Mouse (Mus musculus) stomach, embryonic 14.5 days (tissue): ENCODE results near the gene Dennd6a. TPM values are rescaled to one million over a fixed set of nuclear protein-coding genes. Genes with fewer than 3 reads are reported as not detected.

ENCODE experiments used
- ATAC-seq: fragments of 200-750 bp; cut with Nextera tagmentation; 2 replicates; pipeline ENCODE4 v1.8.0; 2017; ENCODE audit warnings: low read depth, moderate TSS enrichment; ENCODE audit not compliant: insufficient number of reproducible peaks, insufficient read depth, low FRiP score
- H3K27ac ChIP-seq: fragments of 300-500 bp; sonication (generic); 2 replicates; pipeline ENCODE4 v1.5.1; 2014; ENCODE audit warnings: mild to moderate bottlenecking, low read length, moderate library complexity, mixed read lengths
- H3K27me3 ChIP-seq: fragments of 300-500 bp; sonication (generic); 2 replicates; pipeline ENCODE4 v1.6.1; 2014; ENCODE audit warnings: low read length, control low read depth, mixed read lengths; ENCODE audit not compliant: control insufficient read depth, insufficient read depth
- H3K36me3 ChIP-seq: fragments of 300-500 bp; sonication (generic); 2 replicates; pipeline ENCODE4 v1.6.1; 2014; ENCODE audit warnings: mild to moderate bottlenecking, control low read depth, low read length, moderate library complexity, mixed read lengths; ENCODE audit not compliant: control insufficient read depth, insufficient read depth
- H3K4me1 ChIP-seq: fragments of 300-500 bp; sonication (generic); 2 replicates; pipeline ENCODE4 v1.6.1; 2014; ENCODE audit warnings: low read length, control low read depth, mixed read lengths; ENCODE audit not compliant: control insufficient read depth, insufficient read depth
- H3K4me2 ChIP-seq: fragments of 300-500 bp; sonication (generic); replicated peaks from 2 replicates; pipeline ENCODE4 v1.6.1; 2014; ENCODE audit warnings: low read depth, low read length, control low read depth
- H3K4me3 ChIP-seq: fragments of 300-500 bp; sonication (generic); 2 replicates; pipeline ENCODE4 v1.5.1; 2014; ENCODE audit warnings: low read depth, low read length, control low read depth
- H3K9ac ChIP-seq: fragments of 300-500 bp; sonication (generic); replicated peaks from 2 replicates; pipeline ENCODE4 v1.6.1; 2014; ENCODE audit warnings: low read depth, mild to moderate bottlenecking, control low read depth, low read length, moderate library complexity, mixed read lengths
- H3K9me3 ChIP-seq: fragments of 300-500 bp; sonication (generic); 2 replicates; pipeline ENCODE4 v1.6.1; 2016; ENCODE audit warnings: low read depth, low read length, control low read depth; ENCODE audit not compliant: control insufficient read depth
- WGBS: fragments of 180-500 bp; shearing (Covaris S2); extraction: QIAGEN DNeasy Blood & Tissue Kit; methylation state at CpG from one replicate; pipeline ENCODE4 v1.1.7; 2014; 5-methylcytosine and 5-hydroxymethylcytosine counted together
- polyA plus RNA-seq: library from polyadenylated mRNA; unstranded; fragments of >200 nt; fragmentation: Nextera tagmentation; extraction: Ambion mirVana; gene quantifications from 2 replicates; pipeline ENCODE4 v1.2.1, GENCODE M21; 2014

The Dennd6a gene
- polyA plus RNA-seq, 1 experiment from 2014 or later, result 43.0 TPM

DNA sequence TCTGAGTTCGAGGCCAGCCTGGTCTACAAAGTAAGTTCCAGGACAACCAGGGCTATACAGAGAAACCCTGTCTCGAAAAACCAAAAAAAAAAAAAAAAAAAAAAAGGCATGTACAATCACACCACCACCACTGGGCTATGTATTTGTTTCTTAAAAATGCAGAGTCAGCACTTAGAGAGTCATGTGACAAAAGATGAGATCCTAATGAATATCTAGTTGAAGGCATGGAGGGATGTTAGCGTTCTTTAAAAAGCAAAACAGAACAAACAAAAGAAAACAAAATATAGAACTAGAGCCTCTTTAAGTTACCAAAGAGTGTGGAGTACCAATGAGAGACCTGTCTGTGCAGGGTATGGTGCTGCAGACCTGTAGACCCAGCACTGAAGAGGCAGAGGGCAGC, 10.0 kb downstream of the Dennd6a start:
- H3K27ac ChIP-seq, result no peak overlapping the region
- H3K4me3 ChIP-seq, result no peak overlapping the region
- H3K4me1 ChIP-seq, result 0 out of 2 replicates have a peak, but pooled peaks cover 2% of the 10 kb centered on the region
- H3K9ac ChIP-seq, result no peak overlapping the region
- no peak overlapping the region for H3K4me2 ChIP-seq
- no peaks in the 10 kb centered on the region for H3K27me3 ChIP-seq
- no peak for ATAC-seq
- no peaks in the 10 kb centered on the region for H3K9me3 ChIP-seq
- peaks cover 3% of the 10 kb centered on the region; the same call in 1 of the 2 replicates for H3K36me3 ChIP-seq
- WGBS, result 84% methylated on average over 3 of the region's 3 CpGs

DNA sequence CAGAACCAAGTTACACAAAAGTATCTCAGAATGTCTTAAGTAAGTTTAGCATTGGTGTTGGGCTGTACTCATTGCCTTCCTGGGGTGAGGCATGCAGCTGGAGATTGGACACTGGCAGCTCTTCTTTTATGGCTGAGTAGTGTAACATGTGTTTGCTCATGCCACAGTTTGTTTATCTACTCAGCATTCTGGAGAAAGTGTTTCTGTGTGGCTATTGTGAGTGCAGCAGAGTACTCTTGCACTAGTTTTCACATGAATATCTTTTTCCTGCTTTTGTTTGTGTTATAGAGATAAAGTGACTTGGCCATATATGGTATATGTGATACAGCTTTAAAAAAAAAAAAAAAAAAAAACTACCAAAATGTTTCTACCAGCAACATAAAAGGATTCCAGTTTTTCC, 13.5 kb downstream of the Dennd6a start:
- no peak for ATAC-seq
- H3K27ac ChIP-seq, result peak overlapping the region; percentile 1; the same call in 1 of the 2 replicates
- no peaks in the 10 kb centered on the region for H3K9me3 ChIP-seq
- H3K4me2 ChIP-seq, result no peak overlapping the region
- H3K9ac ChIP-seq, result no peak overlapping the region
- 0 out of 2 replicates have a peak, but pooled peaks cover 2% of the 10 kb centered on the region for H3K4me1 ChIP-seq
- peaks cover under 1% of the 10 kb centered on the region; the same call in 1 of the 2 replicates for H3K36me3 ChIP-seq
- no peaks in the 10 kb centered on the region for H3K27me3 ChIP-seq
- no peak overlapping the region for H3K4me3 ChIP-seq

DNA sequence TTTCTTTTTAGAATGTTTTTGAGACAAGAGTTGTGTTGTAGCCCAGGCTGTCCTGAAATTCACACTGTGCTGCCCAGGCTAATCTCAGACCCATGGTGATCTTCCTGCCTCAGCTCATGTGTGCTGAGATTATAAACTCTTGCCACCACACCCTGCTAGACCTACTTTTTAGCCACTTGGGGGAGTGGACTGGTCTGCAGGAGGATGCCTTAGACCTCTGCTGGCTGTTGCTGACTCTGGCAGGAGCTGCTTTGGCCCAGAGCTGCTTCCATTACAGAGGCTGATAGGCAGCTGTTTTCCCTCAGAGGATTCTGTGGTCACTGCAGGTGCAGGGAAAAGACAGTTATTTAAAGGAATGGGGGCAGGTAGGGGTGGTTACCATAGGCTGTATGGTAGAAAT, 17.7 kb downstream of the Dennd6a start:
- Histone ChIP-seq H3K27me3 (no peaks in the 10 kb centered on the region), H3K9ac (no peak overlapping the region)

DNA sequence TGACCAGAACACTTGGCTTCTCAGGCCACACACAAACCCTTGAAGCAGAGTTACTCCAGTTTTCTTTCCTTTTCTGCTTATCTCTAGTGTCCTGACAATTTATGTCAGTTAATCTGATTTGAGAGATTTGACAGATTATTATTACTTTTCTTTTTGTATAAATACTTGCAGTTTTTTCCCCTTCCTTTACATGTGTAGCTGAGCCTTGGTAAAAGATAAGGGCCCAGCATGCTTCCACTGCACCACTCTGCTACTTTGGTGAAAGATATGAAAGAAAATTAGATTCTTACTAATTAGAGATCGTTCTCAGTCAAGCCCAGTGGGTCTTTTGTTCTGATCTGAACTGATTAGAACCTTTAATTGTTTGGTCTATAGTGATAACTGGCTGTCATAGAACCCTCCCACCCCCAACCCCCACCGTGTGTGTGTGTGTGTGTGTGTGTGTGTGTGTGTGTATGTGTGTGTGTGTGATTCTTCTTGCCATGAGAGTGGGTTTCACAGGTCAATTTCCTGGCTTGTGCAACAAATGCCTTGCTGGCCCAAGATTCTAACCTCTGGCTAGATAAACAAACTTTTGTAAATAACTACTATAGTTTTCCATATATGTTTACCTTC, 19.7 kb downstream of the Dennd6a start:
- H3K4me3 ChIP-seq, result no peak overlapping the region
- no peak for ATAC-seq
- no peak overlapping the region for H3K9ac ChIP-seq
- 41% methylated on average over 2 of the region's 2 CpGs for WGBS
- H3K27me3 ChIP-seq, result no peaks in the 10 kb centered on the region
- peaks cover 9% of the 10 kb centered on the region for H3K36me3 ChIP-seq
- no peak overlapping the region for H3K27ac ChIP-seq
- H3K9me3 ChIP-seq, result no peaks in the 10 kb centered on the region; the same call in 1 of the 2 replicates
- no peaks in the 10 kb centered on the region for H3K4me1 ChIP-seq
- H3K4me2 ChIP-seq, result no peak overlapping the region

More for the DNA sequence above, 17.7 kb downstream of the Dennd6a start:
- H3K27ac ChIP-seq, result no peak overlapping the region
- H3K36me3 ChIP-seq, result peaks cover 3% of the 10 kb centered on the region; the same call in 1 of the 2 replicates
- ATAC-seq, result no peak
- no peak overlapping the region for H3K4me3 ChIP-seq
- no peak overlapping the region for H3K4me2 ChIP-seq
- 0 out of 2 replicates have a peak, but pooled peaks cover 1% of the 10 kb centered on the region for H3K4me1 ChIP-seq
- no peaks in the 10 kb centered on the region for H3K9me3 ChIP-seq

DNA sequence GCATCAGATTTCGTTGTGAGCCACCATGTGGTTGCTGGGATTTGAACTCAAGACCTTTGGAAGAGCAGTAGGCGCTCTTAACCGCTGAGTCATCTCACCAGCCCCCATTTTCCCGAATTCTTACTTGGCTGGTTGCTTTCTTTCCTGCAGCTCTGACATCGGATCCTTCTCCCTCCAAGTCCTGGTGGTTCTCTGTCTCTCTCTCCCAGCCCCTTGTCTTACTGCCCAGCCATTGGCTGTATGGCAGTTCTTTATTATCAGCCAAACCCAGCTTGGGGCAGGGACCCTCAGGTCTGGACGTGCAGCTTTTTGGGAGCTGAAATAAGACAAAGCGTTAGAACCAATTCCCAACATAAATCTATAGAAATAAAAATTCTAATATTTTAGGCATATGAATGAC, 21.5 kb downstream of the Dennd6a start:
- H3K36me3 ChIP-seq, result peaks cover 15% of the 10 kb centered on the region
- H3K9ac ChIP-seq, result no peak overlapping the region
- no peak overlapping the region for H3K27ac ChIP-seq
- ATAC-seq, result no peak
- WGBS, result 86% methylated on average over 7 of the region's 7 CpGs
- no peaks in the 10 kb centered on the region for H3K4me1 ChIP-seq
- H3K4me3 ChIP-seq, result no peak overlapping the region
- no peak overlapping the region for H3K4me2 ChIP-seq
- no peaks in the 10 kb centered on the region for H3K27me3 ChIP-seq
- no peaks in the 10 kb centered on the region; the same call in 1 of the 2 replicates for H3K9me3 ChIP-seq

DNA sequence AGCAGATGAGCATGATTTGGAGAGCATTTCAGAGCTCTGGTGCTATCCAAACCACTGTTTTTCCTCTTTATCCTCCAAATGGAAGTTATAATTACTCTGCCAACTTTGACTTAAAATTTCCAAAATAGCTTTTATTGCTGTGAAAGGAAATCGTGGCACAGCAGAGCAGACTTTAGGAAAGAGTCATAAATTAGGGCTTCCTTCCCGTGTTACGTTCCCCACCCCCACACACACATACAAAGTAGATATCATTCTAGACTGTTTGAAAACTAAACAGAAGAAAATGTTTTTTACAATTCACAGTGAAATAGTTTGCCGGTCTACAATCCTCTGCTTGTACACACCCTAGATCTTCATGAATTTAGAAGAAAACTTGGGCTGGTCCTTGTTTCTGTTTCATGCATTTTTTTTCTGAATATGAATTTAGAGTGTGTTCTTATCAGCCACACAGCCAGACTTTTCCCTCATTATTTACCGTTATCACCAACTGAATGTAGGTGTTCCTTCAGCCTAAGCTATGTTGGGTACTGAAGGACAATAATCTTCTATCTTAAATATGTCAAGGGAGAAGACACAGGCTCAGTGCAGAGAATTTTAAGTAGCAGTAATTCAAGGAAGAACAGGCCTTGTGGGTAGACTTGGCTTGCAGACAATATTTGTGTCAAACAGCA, 22.2 kb downstream of the Dennd6a start:
- H3K4me1 ChIP-seq, result no peaks in the 10 kb centered on the region
- H3K4me2 ChIP-seq, result no peak overlapping the region
- no peaks in the 10 kb centered on the region for H3K27me3 ChIP-seq
- H3K9me3 ChIP-seq, result no peaks in the 10 kb centered on the region; the same call in 1 of the 2 replicates
- no peak overlapping the region for H3K4me3 ChIP-seq
- no peak overlapping the region for H3K27ac ChIP-seq
- peaks cover 18% of the 10 kb centered on the region for H3K36me3 ChIP-seq
- no peak for ATAC-seq
- H3K9ac ChIP-seq, result no peak overlapping the region
- WGBS, result 67% methylated on average over 5 of the region's 5 CpGs

DNA sequence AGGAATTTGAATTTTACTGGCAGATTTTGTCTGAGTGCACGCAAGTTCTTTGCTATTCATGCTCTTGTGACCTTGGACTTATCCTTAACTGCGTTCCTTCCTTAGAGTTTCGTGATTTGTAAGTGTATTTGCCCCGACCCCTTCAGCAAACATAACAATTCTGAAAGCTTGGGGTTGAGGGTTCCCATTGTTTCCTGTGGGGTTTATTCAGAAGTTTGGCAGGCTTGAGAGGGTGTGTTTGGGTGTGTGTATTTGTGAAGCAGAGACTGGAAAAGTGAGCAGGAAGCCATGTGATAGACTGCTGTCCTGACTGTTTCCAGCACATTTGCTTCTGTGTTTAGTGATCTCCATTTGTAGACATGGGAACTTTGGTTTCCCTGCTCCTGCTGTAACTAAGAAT, 31.7 kb downstream of the Dennd6a start:
- Histone ChIP-seq H3K4me3 (no peak overlapping the region), H3K4me2 (no peak overlapping the region), H3K9ac (no peak overlapping the region), H3K4me1 (no peaks in the 10 kb centered on the region), H3K9me3 (no peaks in the 10 kb centered on the region), H3K27ac (peak overlapping the region; percentile 39; the same call in 1 of the 2 replicates), H3K27me3 (no peaks in the 10 kb centered on the region), H3K36me3 (peaks cover 53% of the 10 kb centered on the region)
- peak; percentile 61 for ATAC-seq
- 61% methylated on average over 4 of the region's 4 CpGs for WGBS

DNA sequence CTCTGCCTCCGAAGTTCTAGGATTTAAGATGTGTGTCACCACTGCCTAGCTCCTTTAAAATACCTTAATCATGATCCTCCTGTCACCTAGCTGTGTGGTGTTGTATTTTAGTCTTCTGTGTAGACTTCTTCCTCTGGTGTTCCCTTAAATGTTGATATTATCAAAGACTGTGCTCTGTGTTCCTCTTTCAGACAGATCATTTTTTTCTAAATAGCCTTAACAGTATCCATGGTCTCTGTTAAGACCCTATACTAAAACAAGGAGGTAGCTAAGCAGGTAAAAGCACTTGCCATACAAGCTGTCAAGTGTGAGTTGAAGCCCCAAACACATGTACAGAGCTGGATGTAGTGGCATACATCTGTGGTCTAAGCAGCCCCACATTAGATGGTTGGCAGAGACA, 36.0 kb downstream of the Dennd6a start:
- ATAC-seq, result no peak
- Histone ChIP-seq H3K9ac (no peak overlapping the region), H3K4me1 (no peaks in the 10 kb centered on the region), H3K27me3 (no peaks in the 10 kb centered on the region), H3K36me3 (peaks cover 60% of the 10 kb centered on the region), H3K4me2 (no peak overlapping the region), H3K4me3 (no peak overlapping the region), H3K27ac (no peak overlapping the region), H3K9me3 (no peaks in the 10 kb centered on the region)
- WGBS, result 96% methylated on average over 1 of the region's 1 CpGs
